Mouse (Mus musculus) cerebellum, postnatal 4 days (tissue): ENCODE data around the gene Tmem25.

Experiments used
- DNase-seq, 2 experiments: peaks; one replicate each; pipeline ENCODE4 v3.0.0; 2022; ENCODE audit warnings: low spot score in 2 of 2, mixed read lengths in 1 of 2

Tmem25 gene

GRCm38 (mm10) chr9:44799102-44799957, at the start of gene Tmem25:
Gene Tmem25 (minus strand): TSS chr9:44799307.
- peak; percentile 69 to 84 for DNase-seq

GRCm38 (mm10) chr9:44847446-44847845, 48.3 kb upstream of the Tmem25 start:
- DNase-seq, result no peak

- no peak for DNase-seq
These were observed 42.1 kb upstream of the Tmem25 start for GRCm38 (mm10) chr9:44841241-44841640.

- DNase-seq, result peak; percentile 66 to 70
These were observed 37.3 kb upstream of the Tmem25 start for GRCm38 (mm10) chr9:44836439-44836838.

GRCm38 (mm10) chr9:44832356-44832755, 33.2 kb upstream of the Tmem25 start:
- DNase-seq, result no peak

- DNase-seq, result no peak
These were observed 31.4 kb upstream of the Tmem25 start for GRCm38 (mm10) chr9:44830506-44830905.

GRCm38 (mm10) chr9:44828944-44829343, 29.8 kb upstream of the Tmem25 start:
- no peak for DNase-seq

- DNase-seq, result no peak
These were observed 27.6 kb upstream of the Tmem25 start for GRCm38 (mm10) chr9:44826660-44827059.

GRCm38 (mm10) chr9:44819920-44820827, 21.1 kb upstream of the Tmem25 start:
- DNase-seq, result no peak

- DNase-seq, result no peak
These were observed 18.4 kb upstream of the Tmem25 start for GRCm38 (mm10) chr9:44817522-44817921.

GRCm38 (mm10) chr9:44814179-44814578, 15.1 kb upstream of the Tmem25 start:
- DNase-seq, result no peak

GRCm38 (mm10) chr9:44810316-44810715, 11.2 kb upstream of the Tmem25 start:
- DNase-seq, result no peak

GRCm38 (mm10) chr9:44807778-44808177, 8.7 kb upstream of the Tmem25 start:
- no peak for DNase-seq

- DNase-seq, result no peak
These were observed 8.0 kb upstream of the Tmem25 start for GRCm38 (mm10) chr9:44807141-44807540.

GRCm38 (mm10) chr9:44805536-44805935, 6.4 kb upstream of the Tmem25 start:
- no peak for DNase-seq

GRCm38 (mm10) chr9:44804678-44805077, 5.6 kb upstream of the Tmem25 start:
- DNase-seq, result no peak

GRCm38 (mm10) chr9:44802808-44803450, 3.8 kb upstream of the Tmem25 start, which contains the start of gene Ttc36:
Gene Ttc36 (minus strand): TSS chr9:44803072.
- DNase-seq, result no peak

- DNase-seq, result no peak
These were observed 2.6 kb upstream of the Tmem25 start for GRCm38 (mm10) chr9:44801669-44802068.

- no peak for DNase-seq
These were observed 834 bp upstream of the Tmem25 start for GRCm38 (mm10) chr9:44799958-44800324.

GRCm38 (mm10) chr9:44798298-44798697, 809 bp downstream of the Tmem25 start:
- DNase-seq, result no peak

- DNase-seq, result no peak
These were observed 6.3 kb downstream of the Tmem25 start for GRCm38 (mm10) chr9:44792842-44793241.
